Mouse (Mus musculus) heart, postnatal 36 days (tissue): ENCODE measurements around the gene Slc8a3. TPM values are rescaled to one million over a fixed set of nuclear protein-coding genes. Genes with fewer than 3 reads are reported as not detected.
"Not testable (repeated sequence)": the region's sequence is repeated elsewhere in the genome, so short reads cannot be mapped to it uniquely, and the experiment has no call there.

ENCODE experiments used
- DNase-seq, 2 experiments: peaks; one replicate each; pipeline ENCODE4 v3.0.0; 2021 to 2022
- intact Hi-C: fragments of 180-260 bp; cut with DNase I; formaldehyde crosslinking; loops from one replicate; pipeline ENCODE4 v1.15.1; 2025
- total RNA-seq, 2 experiments: library from RNA; stranded (reverse); gene quantifications; 2 replicates each; pipeline ENCODE4 v1.2.3; 2021

The Slc8a3 gene
- total RNA-seq, result under 1 TPM in 1 of 2 experiments, not detected in 1; 0.22 TPM

DNA sequence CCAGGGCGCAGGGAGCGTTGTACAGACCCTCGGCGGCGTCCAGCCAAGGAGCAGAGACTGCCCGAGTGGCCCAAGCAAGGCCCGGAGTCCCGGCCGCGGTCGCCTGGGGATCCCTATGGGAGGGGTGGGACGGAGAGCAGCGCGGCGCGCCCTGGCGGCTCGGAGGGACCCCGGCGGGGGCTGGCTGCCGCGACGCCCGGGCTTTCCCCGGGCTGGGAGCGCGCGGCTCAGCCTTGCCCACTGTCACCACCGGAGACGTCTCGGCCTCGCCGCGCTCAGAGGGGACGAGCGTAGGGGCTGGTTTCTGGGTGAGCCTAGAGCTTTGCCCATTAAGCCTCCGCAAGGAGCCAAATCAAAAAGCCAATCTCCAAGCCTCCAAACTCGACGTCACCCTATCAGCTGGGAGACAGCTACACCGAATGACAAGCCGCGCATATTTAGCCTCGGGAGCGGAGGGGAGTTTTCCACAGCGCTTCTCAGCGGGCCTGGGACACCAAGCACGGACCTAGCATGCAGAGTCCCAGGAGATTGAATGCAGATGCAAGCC is at the start of gene Slc8a3:
Gene Slc8a3, minus strand, starts transcription at position 306 of the 547 bp plus-strand sequence.
- intact Hi-C loops, result no loop called here
- DNase-seq, result peak in 1 of 2 experiments; percentile 3

DNA sequence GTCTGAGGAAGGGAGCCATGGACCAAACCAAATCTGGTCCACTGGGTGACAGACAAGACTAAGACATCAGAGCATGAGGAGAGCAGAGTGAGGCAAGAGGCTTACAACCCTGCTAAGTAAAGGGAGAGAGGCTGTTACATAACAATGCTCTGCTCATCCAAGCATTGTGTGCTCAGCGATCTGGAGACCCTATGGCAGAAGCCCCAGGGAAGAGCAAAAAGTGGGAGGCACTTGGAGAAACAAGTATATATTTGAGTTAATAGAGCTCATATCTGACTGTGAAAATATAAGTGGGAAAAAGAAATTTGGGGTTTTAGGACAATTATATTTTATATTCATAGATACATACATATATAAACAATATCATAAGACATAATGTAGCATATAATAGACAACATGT is 46.4 kb upstream of the Slc8a3 start, which contains the start of gene Gm4787:
Gene Gm4787, minus strand, starts transcription at position 101 of the 400 bp plus-strand sequence.
- intact Hi-C loops, DNase-seq: not testable (repeated sequence)

DNA sequence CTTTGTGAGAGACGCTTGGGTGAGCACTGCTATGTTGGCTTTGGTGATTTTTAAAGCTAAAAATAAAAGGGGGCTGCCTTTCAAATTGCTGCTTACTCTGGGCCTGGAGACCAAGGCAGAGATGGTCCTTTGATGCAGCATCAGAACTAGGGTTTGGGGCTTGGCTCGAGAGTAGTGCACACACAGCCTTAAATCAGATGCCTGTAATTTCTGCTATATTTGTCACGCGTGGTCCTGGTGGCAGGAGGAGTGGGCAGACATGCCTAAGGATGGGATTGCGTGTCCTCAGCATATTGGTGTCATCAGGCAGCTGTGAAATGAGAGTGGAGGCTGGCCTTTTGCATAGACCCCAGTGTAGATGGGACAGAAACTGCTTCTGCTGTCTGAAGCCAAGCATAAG is 861 bp upstream of the Slc8a3 start:
- intact Hi-C loops, result no loop called here
- no peak for DNase-seq

DNA sequence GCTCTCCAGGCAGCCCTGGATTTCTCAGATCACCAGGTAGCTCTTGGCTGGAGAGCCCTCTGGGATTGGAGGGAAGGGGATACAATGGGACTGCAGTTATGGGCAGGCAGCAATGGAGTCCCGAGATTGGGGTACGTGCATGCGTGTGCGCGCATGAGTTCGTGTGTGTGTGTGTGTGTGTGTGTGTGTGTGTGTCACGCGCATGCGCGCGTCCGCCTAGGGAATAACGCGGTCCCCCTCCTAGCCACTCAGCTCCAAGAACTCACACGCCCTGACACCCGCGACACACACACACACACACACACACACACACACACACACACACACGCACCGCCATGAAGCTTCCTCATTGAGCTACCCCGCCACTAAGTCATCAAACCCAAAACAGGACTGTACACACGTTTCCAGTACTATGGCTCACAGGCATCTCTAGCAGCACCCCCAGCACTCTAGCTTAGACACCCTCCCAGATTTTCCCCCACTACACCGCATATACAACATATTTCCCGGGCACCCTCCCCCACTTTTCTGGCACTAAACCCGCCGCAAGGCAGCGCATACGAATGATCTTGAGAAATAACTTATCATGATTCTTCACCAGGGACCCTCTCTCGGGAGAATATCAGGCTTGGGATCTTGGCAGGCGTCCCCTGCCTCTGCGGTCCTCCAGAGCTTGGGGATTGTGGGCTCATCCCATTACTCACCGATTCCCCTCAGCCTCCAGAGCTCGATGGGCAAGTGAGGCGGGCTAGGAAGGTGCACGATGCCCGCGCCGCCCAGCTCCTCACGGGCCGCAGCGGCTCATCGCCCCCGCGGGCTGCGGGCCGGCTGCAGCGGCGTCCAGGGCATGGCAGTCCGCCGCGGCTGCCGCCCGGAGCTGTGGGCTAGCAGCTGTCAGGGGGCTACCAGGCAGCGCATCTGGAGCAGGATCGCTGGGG is 774 bp downstream of the Slc8a3 start:
- DNase-seq, result peak in 1 of 2 experiments; percentile 2
- intact Hi-C loops, result no loop called here

DNA sequence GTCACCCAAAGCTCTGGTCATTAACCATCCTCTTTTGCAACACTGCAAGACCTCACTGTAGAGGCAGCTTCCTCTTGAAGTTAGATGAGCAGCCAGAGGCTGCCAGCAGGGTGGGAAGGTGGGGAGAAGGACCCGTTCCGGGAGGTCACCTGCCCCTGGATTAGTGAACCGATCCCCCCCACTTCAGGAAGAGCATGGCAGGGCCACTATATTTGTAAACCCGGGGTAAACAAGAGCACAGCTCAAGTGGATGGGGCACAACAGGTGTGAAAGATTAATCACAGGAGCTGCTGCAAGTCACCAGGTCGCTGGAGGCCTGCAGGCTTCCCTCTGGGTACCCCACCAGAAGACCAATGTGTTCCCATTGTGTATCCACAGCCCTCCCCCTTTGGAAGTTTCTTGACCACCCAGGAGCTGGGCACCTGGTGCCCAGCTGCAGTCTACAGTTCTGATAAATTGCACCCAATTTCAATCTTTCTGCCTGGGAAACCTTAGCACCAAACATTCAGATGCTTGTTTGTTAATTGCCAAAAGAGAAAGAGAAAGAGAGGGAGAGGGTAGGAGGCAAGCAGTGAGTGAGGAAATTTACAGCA is 1.8 kb downstream of the Slc8a3 start:
- intact Hi-C loops, result no loop called here
- DNase-seq, result no peak

DNA sequence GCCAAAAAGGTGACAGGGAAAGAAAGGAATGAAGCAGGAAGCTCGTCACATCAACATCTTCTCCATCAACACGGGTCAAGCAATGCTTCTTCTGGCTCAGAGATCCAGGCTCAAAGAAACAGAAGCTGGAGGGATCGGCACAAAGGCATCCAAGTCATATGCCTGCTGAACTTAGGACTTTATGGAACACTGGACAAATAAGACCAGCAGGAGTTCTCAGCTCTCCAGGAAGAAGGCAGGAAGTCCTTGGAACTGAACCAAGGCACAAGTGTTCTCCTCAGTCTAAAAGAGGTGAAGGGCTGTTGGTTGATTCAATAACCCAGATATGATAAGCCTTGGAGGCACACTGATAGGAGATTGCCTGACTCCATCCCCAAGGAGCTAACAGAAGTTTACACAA is 8.0 kb downstream of the Slc8a3 start:
- intact Hi-C loops, result no loop called here
- DNase-seq, result no peak

DNA sequence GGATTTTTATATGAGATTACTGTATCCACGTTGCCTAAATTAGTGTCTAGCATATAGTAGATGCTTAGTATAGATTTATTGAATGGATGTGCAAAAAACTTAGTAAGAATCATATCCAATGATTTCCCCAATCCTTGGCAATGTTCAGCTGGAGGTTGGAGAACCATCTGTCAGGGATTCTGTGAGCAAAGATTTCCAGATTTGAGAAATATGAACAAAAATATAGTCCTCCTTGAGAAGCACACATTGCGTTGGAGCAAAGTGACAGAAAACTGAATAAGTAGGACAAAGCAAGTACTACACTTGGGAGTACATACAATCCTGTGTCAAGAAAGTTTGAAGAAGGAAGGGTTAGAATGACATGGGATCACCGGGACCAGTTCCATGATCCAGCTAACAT is 8.9 kb downstream of the Slc8a3 start:
- intact Hi-C loops, result no loop called here
- DNase-seq, result no peak

DNA sequence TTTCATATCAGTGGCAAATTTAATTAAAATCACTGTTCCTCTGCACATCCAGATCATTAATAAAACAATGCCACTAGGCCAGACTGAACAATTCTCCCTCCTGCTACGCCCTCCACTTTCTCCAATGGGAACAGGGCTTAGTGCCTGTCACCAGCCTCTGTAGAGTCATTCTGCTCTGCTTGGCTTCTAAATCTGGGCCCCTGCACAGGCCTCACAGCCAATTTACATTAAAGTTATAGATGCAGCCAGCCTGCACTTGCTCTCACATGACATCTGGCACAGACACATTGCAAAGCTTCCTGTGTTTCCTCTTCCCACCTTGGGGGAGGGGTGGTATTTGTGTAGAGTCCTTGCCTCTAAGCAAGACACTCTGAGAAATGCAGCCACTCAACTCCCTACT is 12.0 kb downstream of the Slc8a3 start:
- intact Hi-C loops, result no loop called here
- no peak for DNase-seq

DNA sequence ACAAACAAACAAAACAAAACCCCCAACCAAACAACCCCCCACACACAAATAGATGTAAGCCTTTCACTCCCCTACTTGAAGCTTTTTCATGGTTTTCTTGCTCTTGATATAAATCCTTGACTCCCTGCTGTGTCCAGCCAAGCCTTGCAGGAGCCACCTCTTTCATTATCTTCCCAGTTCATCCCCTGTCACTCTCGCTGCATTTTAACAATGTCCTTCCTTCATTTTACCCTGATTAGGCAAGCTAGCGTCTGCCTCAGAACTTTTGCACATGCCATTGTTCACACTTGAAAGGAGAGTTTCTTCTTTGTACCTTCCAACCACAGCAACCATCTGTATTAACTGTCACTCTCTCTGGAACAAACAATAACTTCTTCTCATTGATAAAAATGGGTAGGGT is 15.2 kb downstream of the Slc8a3 start:
- intact Hi-C loops, result no loop called here

DNA sequence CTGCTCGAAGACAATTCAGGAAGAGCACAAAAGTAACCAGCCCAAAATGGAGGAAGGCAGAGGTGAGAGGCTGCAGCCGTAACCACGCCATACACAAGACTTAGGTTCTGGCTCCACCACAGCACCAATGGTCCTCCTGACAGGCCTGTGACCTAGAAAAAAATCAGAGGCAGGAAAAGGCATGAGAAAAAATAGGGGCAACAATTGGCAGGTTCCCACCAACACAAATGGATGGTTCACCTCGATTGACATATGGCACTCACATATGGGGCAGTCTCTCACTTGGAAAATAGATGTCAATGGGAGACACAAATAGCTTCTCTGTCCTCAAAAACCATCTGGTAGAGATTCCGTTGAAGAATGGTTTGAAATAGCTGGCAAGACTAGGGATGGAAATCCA is 17.0 kb downstream of the Slc8a3 start:
- DNase-seq, result no peak
- intact Hi-C loops, result no loop called here

More for the DNA sequence above, 15.2 kb downstream of the Slc8a3 start:
- no peak for DNase-seq

DNA sequence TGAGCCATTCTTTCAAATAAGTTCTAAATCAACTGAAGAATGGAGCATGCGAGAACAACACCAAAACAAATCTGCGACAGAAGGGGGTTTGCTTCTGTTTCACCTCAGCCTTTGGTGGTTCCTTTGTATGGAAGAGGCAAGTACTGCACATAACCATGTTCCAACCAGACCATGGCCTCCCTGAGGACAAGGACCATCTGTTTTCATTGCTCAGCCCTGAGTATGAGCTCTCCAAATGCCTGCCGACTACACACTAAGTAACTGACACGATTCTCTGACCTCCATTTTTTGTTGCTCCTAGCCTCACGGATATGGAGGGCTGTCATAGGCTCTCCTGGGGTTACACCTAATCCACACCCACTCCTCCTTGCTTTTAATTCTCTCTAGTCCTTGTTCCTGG is 29.4 kb downstream of the Slc8a3 start:
- intact Hi-C loops, result no loop called here
- no peak for DNase-seq

DNA sequence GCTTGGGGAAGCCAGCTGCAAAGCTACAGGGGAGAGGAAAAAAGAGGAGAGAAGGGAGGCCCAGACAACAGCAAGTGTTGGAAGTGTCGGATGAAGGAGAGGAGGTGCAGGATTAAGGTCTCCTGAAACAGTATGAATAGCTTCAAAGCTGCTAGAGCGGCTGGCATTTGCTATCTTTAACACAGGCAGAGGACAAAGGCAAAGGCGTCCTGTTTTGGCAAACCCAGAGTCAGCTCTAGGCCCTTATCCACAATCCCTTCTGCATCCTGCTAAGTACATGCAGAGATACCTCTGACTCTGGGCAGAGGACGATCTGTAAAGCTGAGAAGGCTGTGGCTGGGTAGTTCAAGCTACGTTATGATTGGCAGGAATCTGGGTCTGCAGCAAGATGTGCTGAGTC is 38.4 kb downstream of the Slc8a3 start:
- intact Hi-C loops, result no loop called here
- DNase-seq, result no peak

DNA sequence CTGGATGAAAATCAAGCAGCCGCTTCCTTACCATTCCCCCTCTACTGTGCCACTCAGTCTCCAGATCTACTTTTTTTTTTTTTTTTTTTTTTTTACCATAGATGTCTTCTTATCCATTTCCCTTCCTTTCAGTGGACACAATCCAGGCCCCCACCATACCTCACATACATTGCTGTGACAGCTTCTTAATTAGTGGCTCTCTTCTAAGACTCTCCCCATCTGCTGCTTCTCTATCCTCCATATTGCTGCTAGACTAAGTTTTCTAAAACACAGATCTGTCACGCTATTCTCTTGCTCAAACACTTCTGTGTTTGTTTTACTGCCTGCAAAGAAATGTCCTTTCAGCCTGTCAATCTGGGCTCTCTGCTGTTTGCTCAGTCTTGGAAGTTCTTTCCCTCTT is 54.9 kb downstream of the Slc8a3 start:
- intact Hi-C loops, result no loop called here
- DNase-seq, result no peak

DNA sequence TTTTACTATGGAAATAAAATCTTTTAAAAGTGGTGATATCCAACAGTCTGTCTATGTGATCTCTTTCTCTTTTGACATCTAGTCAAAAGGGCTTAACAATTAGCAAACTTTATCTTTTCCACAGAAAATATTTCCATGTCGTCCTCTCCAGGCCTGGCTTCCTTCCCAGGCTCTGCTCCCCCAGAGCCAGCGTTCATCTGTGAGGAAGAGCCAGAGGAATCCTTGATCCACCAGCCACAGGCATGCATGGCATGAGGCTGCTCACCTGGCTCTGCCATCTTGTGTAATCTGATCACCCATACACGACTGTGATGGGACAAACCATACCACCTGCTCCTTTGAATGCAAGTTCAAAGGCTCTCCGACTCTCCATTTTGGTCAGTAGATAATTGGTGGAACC is 58.4 kb downstream of the Slc8a3 start:
- intact Hi-C loops, result no loop called here

DNA sequence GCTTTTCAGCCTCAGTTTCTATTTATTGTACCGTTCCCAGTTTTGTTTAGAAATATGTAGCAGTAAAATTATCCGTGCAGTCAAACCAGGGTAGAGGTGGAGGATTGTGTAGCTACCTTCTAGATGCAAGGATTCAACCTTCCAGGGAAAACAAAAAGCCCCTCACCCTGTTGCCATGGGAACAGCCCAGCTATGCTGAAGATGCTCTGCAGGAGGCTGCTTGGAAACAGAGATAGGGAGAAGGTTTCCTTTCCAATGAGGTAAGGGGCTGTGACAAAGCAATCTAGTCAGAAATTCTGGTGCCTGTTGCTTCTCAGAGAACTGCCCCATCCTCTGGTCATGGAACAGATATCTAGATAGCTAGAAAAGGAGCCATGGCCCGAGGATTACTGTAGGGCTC is 59.6 kb downstream of the Slc8a3 start:
- DNase-seq, result no peak
- intact Hi-C loops, result no loop called here

More for the DNA sequence above, 58.4 kb downstream of the Slc8a3 start:
- no peak for DNase-seq

DNA sequence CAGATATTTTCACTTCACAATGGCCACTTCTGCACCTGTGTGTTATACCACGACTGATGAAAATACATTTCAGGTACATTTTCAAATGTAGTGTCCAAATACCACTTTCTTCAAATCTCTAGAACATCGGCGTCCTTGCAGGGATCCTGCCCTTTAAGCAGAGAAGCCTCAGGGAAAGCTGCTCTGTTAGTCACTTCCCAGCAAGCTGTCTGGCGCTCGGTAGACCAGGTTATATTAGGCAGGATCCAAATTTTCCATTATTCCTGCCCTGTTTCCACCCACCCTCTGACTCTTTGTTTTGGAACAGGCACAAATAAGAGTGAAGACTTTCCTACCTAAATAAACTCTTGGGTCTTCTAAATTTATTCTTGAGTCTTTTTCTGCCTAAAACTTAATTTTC is 63.7 kb downstream of the Slc8a3 start:
- DNase-seq, result no peak
- intact Hi-C loops, result no loop called here

DNA sequence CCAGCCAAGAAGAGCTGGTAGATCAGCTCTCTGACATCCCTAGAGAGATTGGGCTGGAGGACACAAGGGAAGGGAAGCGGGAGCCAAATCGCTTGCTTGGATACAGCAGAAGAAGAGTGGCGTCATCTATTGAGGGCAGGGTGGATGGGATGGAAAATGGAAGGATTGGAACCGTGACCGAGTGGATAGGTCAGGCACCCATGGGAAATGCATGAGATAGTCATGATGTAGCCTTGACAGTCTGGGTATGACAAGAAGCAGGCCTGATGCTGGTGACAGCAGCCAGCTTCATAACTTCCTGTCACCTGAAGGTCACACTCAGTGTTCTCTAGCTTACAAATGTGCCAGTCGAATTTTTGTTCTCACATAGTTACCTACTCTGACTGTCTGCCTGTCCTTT is 70.2 kb downstream of the Slc8a3 start:
- DNase-seq, result no peak
- intact Hi-C loops, result no loop called here

DNA sequence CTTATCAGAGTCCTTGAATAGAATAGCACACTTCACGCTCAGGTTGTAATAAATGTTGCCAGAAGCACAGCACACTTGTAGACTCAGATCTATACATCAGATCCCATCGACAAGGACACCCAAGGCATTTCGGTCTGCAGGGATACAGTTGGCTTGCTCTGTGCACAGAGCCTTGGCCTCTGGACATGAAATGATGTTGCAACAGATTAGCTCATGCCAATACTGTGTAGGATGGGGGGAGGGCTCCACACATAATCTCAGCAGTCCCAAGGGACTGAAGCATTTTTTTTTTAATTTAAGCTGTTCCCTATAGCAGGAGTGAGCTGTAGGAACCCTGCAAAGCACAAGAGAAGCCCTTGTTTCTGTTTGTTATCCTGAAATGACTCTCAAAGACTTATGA is 74.8 kb downstream of the Slc8a3 start:
- intact Hi-C loops, result no loop called here

DNA sequence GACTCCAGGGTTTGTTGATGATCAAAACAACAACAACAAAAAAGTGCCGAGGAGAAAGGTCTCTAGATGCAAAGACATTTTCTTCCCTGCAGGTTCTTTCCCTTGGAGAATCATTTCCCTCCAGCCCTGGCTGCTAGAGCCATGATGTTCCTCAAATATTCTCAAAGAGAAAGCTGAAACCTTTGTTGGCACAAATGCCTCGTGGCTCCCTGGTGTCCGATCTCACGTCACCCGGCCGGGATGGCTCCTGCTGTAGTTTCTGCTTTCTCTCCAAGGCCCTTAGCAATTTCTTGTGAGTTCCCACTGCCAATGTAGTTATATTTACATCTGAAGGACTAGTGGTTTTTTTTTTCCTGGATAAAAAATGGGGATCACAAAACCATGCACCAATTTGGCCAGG is 87.6 kb downstream of the Slc8a3 start:
- no peak for DNase-seq
- intact Hi-C loops, result no loop called here

More for the DNA sequence above, 74.8 kb downstream of the Slc8a3 start:
- no peak for DNase-seq

DNA sequence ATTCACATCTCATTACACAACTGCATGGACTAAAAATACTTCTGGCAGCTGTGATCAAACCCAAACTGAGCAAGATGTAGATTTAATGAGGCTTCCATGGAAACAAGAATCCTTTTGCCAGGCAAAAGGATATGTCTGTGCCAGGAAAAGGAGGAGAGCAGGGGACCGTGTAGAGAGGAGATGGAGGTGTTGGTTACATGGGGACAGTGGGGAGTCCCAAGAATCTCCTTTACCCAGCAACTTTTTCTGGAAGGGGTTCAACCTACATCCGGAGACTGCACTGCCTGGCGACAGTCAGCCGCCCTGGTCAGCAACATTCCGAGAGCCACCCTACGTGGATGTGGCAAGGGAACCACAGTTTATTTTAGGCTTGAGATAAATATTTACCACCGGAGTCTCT is 88.0 kb downstream of the Slc8a3 start:
- peak in 1 of 2 experiments; percentile 7 for DNase-seq
- intact Hi-C loops, result no loop called here

DNA sequence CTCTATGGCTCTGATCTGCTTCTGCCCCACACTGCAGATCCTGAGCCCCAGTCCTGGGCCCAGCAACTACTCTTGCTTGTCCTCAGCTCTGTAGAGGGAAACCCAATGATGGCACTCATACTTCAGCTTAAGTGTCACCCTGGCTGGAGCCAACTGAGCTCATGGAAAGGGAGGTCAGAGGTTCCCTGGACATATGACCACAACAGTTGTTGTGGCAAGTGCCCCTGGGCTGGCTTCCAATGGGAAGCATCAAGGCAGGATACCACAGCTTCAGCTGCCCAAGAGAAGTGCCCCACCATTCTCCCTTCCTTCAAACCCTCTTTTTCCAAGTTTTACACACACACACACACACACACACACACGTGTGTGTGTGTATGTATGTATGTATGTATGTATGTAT is 88.5 kb downstream of the Slc8a3 start:
- intact Hi-C loops, result no loop called here
- DNase-seq, result no peak

DNA sequence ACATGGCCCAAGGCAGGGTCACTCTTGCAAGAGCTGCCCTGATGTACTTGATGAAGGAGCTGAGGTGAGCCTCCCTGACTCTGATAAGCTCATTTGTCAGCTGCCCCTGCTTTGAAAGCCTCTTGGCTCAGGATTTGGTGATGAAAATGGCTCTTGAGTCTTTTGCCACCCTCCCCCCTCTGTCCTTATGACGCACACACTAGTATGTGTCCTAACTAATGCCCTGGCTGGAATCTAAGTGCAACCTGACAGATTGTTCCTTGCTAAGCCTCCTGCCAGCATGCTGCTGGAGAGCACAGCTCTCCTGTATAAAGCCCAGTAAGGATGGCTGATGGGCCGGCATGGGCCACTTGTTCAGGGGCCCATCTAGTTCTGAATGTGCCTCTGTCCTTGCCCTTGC is 91.3 kb downstream of the Slc8a3 start:
- no peak for DNase-seq
- intact Hi-C loops, result no loop called here
